10 mouse cellular contexts compared by ENCODE assay signal in genomic region chr11:111067787-111068186, GRCm38 (mm10). TPM values are rescaled to one million over a fixed set of nuclear protein-coding genes. Genes with fewer than 3 reads are reported as not detected.
DNase-seq lines count a peak whose midpoint lies in the region; ATAC-seq lines count a peak whose summit lies in the region.
"Had no signal": no experiment of that assay in that cellular context is flagged by ENCODE, and none has a peak within 500 bp of the region (broad histone marks: within the 10 kb centered on the region; RNA-seq: fewer than 3 reads in every experiment).

No protein-coding gene starts in this region.

- H3K4me1 ChIP-seq in kidney, embryonic 14.5 days (ENCODE audit: control insufficient read depth, insufficient read depth, low read length): no peaks in the 10 kb centered on the region
- peaks cover 17% of the 10 kb centered on the region; the same call in 1 of the 2 replicates for H3K4me1 ChIP-seq in embryonic facial prominence, embryonic 10.5 days
- H3K4me1 ChIP-seq in hindbrain, embryonic 10.5 days (replicated peaks): peaks cover 10% of the 10 kb centered on the region
- H3K4me1 ChIP-seq in midbrain, embryonic 12.5 days: peaks cover 5% of the 10 kb centered on the region

- H3K4me2 ChIP-seq in kidney, embryonic 14.5 days (replicated peaks; ENCODE audit: low read depth, low read length): peak overlapping the region; percentile 88
- H3K4me2 ChIP-seq in midbrain, embryonic 12.5 days (replicated peaks): peak overlapping the region; percentile 89

- H3K27me3 ChIP-seq in kidney, embryonic 14.5 days (ENCODE audit: control insufficient read depth, insufficient read depth, low read length): no peaks in the 10 kb centered on the region
- peaks cover 17% of the 10 kb centered on the region for H3K27me3 ChIP-seq in embryonic facial prominence, embryonic 10.5 days (replicated peaks; ENCODE audit: low read depth, poor library complexity, severe bottlenecking)
- H3K27me3 ChIP-seq in hindbrain, embryonic 10.5 days (ENCODE audit: insufficient read depth, poor library complexity, severe bottlenecking): peaks cover 15% of the 10 kb centered on the region
- peaks cover 14% of the 10 kb centered on the region for H3K27me3 ChIP-seq in midbrain, embryonic 12.5 days

- no peaks in the 10 kb centered on the region for H3K9me3 ChIP-seq in kidney, embryonic 14.5 days (ENCODE audit: control insufficient read depth, low read length)
- no peaks in the 10 kb centered on the region for H3K9me3 ChIP-seq in embryonic facial prominence, embryonic 10.5 days
- no peaks in the 10 kb centered on the region for H3K9me3 ChIP-seq in hindbrain, embryonic 10.5 days
- no peaks in the 10 kb centered on the region for H3K9me3 ChIP-seq in midbrain, embryonic 12.5 days

- no peak for DNase-seq in kidney, adult 11 months
- no peak for DNase-seq in embryonic facial prominence, embryonic 10.5 days (ENCODE audit: low spot score)
- no peak for DNase-seq in hindbrain, embryonic 10.5 days (ENCODE audit: low spot score)
- DNase-seq in ovary, postnatal 10 days (ENCODE audit: low spot score): no peak
- DNase-seq in adrenal gland, adult 2 months: no peak
- DNase-seq in spleen, postnatal 4 days (ENCODE audit: low spot score in 2 of 2): no peak
- DNase-seq: cerebellum, adult 9-10 months; lung, postnatal 4 days had no signal

- H3K27ac ChIP-seq in kidney, embryonic 14.5 days (ENCODE audit: low read depth, low read length): no peak overlapping the region
- no peak overlapping the region for H3K27ac ChIP-seq in embryonic facial prominence, embryonic 10.5 days (replicated peaks)
- no peak overlapping the region for H3K27ac ChIP-seq in hindbrain, embryonic 10.5 days
- no peak overlapping the region for H3K27ac ChIP-seq in midbrain, embryonic 12.5 days (replicated peaks)

- peak overlapping the region; percentile 60 for H3K4me3 ChIP-seq in kidney, embryonic 14.5 days (ENCODE audit: low read length)
- peak overlapping the region; percentile 78 for H3K4me3 ChIP-seq in embryonic facial prominence, embryonic 10.5 days
- peak overlapping the region; percentile 16; the same call in 1 of the 2 replicates for H3K4me3 ChIP-seq in hindbrain, embryonic 10.5 days
- H3K4me3 ChIP-seq in midbrain, embryonic 12.5 days: peak overlapping the region; percentile 62; the same call in 1 of the 2 replicates

- no peak overlapping the region; the same call in 1 of the 2 replicates for H3K9ac ChIP-seq in kidney, embryonic 14.5 days (ENCODE audit: low read depth, low read length)
- H3K9ac ChIP-seq in midbrain, embryonic 12.5 days (replicated peaks): no peak overlapping the region

- WGBS in kidney, embryonic 14.5 days: 57% methylated on average over 3 of the region's 3 CpGs
- 73% methylated on average over 3 of the region's 3 CpGs for WGBS in embryonic facial prominence, embryonic 10.5 days
- WGBS in hindbrain, embryonic 10.5 days: 67% methylated on average over 3 of the region's 3 CpGs
- 78% methylated on average over 3 of the region's 3 CpGs for WGBS in midbrain, embryonic 12.5 days

- H3K36me3 ChIP-seq in kidney, embryonic 14.5 days (ENCODE audit: control insufficient read depth, insufficient read depth, low read length): no peaks in the 10 kb centered on the region
- H3K36me3 ChIP-seq in embryonic facial prominence, embryonic 10.5 days (replicated peaks): peaks cover 13% of the 10 kb centered on the region
- H3K36me3 ChIP-seq in hindbrain, embryonic 10.5 days: peaks cover 10% of the 10 kb centered on the region; the same call in 1 of the 2 replicates
- no peaks in the 10 kb centered on the region for H3K36me3 ChIP-seq in midbrain, embryonic 12.5 days

- ATAC-seq in kidney, embryonic 14.5 days (ENCODE audit: low FRiP score, low TSS enrichment): no peak
- ATAC-seq in midbrain, embryonic 12.5 days (ENCODE audit: low FRiP score, low read depth): no peak

RNA-seq across cellular contexts. Expression of gene Kcnj2, which starts 1.8 kb away (rescaled TPM):
- polyA plus RNA-seq in kidney, embryonic 14.5 days (2014; fragmentation: Nextera tagmentation; extraction: Ambion mirVana): 0.68 and 1.4 TPM in 2 replicates
- 2.4 and 2.7 TPM in 2 replicates for polyA plus RNA-seq in embryonic facial prominence, embryonic 10.5 days (2016; fragmentation: Nextera tagmentation; extraction: Ambion mirVana)
- 1.1 TPM in 2 replicates for polyA plus RNA-seq in hindbrain, embryonic 10.5 days (2016; fragmentation: Nextera tagmentation; extraction: Ambion mirVana)
- polyA plus RNA-seq in midbrain, embryonic 12.5 days (2016; fragmentation: Nextera tagmentation; extraction: Ambion mirVana): 1.1 and 1.2 TPM in 2 replicates
- total RNA-seq in adrenal gland, adult 2 months (2021): 10 to 100 TPM in 1 of 2 experiments, 1 to 10 TPM in 1; 9.9 to 10.7 TPM
- polyA plus RNA-seq in adrenal gland, adult 2 months (2012; rRNA removed): 0.44 and 0.64 TPM in 2 replicates

Comparison
In these comparisons a context has a peak if more than half of its experiments do, and no peak if none do; other contexts are left out.
1. H3K4me3 ChIP-seq: peak in every context shown above with its lines; median percentile 78 in embryonic facial prominence, embryonic 10.5 days; 62 in midbrain, embryonic 12.5 days; 60 in kidney, embryonic 14.5 days; 16 in hindbrain, embryonic 10.5 days.